Mouse (Mus musculus): ENCODE measurements around the gene Dctn3.
"Not testable (repeated sequence)": the region's sequence is repeated elsewhere in the genome, so short reads cannot be mapped to it uniquely, and the experiment has no call there.

Dctn3 gene

DNA sequence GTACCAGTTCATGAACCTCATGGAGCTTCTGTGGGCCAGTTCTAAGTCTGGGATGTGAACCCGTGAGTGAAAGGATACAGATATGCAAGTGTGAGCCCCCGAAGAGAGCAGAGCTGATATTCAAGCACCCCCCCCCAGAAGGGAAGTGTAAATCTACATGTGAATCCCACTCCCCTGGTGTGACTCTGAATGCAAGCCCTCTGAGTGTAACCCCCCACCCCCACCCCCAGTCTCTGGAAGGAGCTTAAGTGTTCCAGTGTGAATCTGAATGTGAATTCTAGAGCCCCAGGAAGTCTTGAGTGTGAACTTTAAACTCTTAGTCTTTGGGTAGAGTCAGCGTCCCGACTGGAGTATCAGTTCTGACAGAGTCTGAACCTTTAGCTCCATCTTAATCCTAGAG is 29.5 kb downstream of the Dctn3 start:
- ChIA-PET CTCF (interaction anchor here in 2 of 4 experiments (0.5 to 0.9 kb wide), 5 partner anchors 39 to 1261 kb away, joined by 3 to 8 read pairs (median 3); partner anchors contain the start of gene Kif24 (in 1 of the 2)), POLR2A (interaction anchor here in 2 of 4 experiments (0.6 to 1.1 kb wide), 4 partner anchors 17 to 1208 kb away, joined by 3 to 9 read pairs (median 4); no protein-coding TSS in a partner anchor)

DNA sequence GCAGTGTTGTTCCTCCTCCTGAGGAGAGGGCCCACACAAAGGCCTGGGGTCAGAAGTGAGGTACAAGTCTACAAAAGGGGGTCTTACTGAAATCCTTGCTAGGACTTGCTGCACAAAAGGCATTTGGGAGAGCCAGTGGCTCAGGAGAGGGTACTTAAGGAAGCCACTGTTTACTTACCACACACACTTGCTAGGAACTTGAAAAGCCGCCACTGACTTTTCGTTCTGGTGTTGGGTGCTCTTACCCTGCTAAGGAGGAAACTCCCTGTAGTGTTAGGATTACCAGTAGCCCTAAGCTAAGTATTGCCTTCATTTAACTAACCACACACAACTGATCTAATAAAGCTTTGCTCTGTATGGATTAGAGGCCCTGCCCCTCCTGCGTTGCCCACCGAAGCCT is 33.0 kb downstream of the Dctn3 start:
- CTCF ChIA-PET, POLR2A ChIA-PET: not testable (repeated sequence)

DNA sequence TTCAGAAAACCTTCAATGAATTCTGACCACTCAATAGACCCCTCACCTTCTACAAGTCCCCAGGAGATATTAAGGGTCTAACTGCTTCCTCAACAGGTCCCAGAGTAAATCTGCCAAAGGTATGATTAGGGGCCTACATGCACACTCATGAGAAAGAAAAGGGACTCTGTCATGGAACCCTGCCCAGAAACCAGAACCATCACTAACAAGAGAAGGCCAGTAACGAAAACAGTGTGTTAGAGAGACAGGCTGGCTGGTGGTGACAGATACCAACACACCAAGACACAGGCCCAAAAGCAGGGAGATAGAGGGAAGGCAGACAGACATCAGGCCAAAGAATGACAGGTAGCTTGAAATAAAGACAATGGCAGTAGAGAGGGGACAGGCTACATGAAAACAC is 34.4 kb downstream of the Dctn3 start:
- CTCF ChIA-PET, POLR2A ChIA-PET: not testable (repeated sequence)

DNA sequence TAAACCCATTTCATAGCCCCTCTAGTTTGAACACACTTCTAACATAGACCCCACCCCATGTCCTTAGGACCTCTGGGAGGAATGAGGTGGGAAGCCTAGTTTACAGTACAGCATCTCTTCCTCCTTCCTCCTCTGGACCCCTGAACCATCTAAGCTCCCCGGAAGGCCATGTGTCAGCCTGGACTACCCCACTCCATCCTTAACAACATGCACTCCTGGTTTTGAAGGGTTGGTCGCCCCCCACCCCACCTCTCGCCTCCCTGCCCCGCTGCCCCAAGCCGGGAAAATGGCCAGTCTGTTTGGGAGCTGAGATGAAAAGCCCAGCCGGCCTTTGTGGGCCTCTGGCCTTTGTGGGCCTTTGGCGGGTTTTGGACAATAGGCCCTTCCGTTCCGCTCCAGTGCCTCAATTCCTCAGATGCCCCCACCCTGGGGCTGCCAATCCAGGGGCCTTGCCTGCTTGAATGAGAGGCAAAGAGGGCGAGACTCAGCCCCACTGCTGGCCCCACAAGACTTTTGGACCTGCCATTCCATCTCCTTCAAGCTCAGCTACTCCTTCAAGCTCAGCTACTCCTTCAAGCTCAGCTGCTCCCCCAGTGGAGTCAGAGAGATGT is 37.0 kb downstream of the Dctn3 start:
- CTCF ChIA-PET, POLR2A ChIA-PET: not testable (repeated sequence)

DNA sequence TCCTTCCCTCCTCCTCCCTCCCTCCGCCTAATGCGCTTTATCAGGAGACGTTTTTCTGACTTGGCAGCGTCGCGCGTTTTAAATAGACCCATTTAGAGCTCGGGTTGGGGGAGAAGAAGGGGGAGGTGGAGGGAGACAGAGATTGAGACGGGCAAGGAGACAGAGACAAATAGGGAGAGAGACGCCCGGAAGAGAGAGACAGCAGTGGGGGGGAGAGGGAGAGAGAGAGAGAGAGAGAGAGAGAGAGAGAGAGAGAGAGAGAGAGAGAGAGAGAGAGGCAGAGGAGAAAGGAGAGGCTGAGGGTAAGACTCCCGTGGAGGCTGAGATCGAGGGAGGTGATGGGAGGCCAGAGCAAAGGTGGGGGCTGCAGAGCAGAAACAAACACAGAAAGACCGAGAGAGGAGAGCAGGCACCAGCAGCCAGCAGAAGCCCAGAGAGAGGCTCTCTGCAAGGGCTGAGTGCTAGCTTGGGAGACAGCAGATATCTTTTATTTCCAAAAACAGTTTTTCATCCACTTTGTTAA is 38.0 kb downstream of the Dctn3 start:
- POLR2A ChIA-PET, result interaction anchor here in 1 of 4 experiments (0.7 kb wide), 1 partner anchor 80 kb away, joined by 3 read pairs; no protein-coding TSS in a partner anchor
- CTCF ChIA-PET, result not testable (repeated sequence)

DNA sequence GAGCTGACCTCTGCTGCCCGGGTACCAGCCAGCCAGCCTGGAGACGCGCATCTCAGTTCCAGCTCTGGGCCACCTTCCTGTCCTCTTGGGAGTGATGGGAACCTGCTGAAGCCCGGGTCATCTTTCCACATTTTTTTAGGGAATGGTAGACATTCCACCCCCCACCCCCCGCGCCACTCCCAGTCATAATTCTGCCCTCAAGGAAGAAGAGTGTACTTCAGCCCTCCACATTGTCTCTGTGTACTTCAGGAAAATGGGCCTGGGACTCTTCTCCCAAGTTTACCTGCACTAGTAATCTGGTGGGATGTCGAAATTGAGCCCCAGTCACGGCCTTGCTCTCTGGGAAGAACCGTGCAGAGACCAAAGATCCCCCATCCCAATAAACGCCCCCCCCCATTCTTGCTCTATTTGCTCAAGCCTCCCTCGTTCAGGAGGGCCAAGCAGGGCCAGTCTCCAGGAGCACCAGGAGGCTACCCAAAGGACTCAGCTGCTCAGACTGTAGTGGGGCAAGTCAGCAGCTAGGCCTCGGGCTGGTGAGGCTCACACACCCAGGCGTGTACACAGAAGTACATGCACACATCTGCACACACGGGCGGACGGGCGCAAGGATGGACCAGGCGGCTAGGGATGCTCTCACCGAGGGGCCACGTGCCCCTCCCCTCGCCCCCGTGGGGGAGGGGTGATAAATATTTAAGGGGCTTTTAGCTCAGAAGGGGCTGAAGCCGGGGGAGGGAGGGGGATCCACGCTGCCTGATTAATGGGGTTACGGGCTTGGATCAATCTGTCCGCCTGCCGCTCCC is 38.6 kb downstream of the Dctn3 start:
- CTCF ChIA-PET, POLR2A ChIA-PET: not testable (repeated sequence)

DNA sequence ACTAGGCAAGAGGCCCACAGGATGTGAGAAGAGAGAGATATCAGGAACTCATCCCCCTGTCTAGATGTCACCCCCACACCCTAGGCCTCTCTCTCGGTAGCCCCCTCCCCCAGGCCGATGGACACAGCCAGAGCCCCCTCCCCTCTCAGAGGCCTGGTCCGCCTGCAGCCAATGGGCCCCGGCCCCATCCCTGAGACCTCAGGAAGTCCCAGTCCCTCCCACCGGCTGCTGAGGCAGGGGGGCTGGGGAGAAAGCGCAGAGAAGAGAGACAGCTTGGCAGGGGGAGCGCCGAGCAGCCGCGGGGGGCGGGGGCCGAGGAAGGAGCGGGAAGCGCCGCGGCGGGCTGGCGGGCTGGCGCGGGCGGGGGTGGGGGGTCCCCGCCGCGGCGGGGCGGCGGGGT is 39.7 kb downstream of the Dctn3 start:
- POLR2A ChIA-PET, CTCF ChIA-PET: not testable (repeated sequence)

DNA sequence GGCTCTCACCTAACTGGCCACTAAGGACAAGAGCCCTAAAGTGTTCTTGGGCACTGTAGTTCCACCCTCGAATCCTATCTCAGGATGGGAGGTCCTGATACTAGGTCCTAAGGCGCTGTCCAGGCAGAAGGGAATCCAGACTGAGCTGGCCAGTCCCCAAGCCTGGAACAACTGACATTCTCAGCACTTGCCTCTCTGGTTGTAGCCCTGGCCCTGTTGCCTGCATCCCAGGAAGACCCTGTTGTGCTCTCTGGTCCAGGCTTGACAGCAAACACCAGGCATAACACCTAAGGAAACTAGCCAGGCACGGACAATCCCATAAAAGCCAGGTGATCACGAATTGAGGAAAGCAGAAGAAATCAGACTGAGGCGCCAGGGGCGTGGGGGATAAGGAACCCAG is 40.2 kb downstream of the Dctn3 start:
- POLR2A ChIA-PET, result no interaction called here
- CTCF ChIA-PET, result no interaction called here

DNA sequence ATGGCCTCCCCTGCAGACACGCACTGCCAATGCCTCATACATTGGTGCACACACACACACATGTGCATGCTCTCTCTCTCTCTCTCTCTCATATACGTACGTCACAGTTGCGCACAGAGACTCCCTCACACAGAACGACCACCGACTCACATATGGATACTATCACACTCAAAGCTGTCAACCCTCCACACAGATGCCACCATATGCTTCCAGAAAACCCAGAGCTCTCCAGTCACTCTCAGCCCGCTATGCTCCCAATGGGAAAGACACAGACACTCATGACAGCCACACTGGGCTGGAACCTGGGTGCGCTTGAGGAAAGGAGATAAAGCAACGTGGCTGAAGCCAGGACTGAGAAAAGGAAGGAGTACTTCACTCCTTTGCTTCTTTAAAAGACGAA is 41.0 kb downstream of the Dctn3 start:
- CTCF ChIA-PET, result interaction anchor here in 1 of 4 experiments (0.7 kb wide), 1 partner anchor 161 kb away, joined by 3 read pairs; no protein-coding TSS in a partner anchor
- POLR2A ChIA-PET, result interaction anchor here in 2 of 4 experiments (0.6 to 0.8 kb wide), 2 partner anchors 32 to 395 kb away, joined by 4 to 7 read pairs; no protein-coding TSS in a partner anchor

DNA sequence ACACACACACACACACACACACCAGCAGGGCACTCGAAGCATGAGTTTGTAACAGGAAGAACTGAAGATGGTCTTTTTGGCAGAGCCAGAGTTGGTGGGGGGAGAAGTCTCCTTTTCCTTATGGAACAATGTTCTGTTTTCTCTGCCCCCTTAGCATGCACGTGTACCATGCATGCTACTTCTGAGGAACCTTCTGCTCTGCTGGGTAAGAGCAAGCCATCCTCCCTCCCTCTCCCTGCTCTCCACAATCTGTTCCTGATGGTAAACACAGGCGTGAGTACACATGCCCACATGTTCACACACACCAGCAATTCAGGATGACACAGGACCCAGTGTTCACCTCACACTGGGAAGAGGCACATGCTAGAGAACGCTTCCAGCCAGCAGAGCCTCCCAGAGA is 41.8 kb downstream of the Dctn3 start:
- CTCF ChIA-PET, result no interaction called here
- POLR2A ChIA-PET, result no interaction called here

DNA sequence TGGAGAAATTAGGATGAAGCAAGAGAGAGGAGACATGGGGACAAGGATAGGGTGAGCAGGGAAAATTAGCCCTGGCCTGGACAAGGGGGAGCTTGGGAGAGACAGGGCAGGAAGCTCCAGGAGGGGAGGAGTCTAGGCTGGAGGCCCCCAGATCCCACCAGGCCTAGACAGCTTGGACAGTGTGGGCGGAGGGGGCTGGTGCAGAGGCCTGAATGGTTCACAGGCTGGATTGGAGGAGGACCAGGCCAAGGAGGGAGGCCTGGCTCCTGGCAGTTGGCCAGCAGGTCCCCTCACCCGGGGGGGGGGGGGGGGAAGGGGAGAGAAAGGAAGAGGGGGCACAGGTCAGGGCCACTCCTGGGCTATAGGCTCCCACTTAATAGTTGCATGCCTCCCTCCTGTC is 43.7 kb downstream of the Dctn3 start:
- POLR2A ChIA-PET, result interaction anchor here in 1 of 4 experiments (0.7 kb wide), 1 partner anchor 1529 kb away, joined by 4 read pairs; no protein-coding TSS in a partner anchor

DNA sequence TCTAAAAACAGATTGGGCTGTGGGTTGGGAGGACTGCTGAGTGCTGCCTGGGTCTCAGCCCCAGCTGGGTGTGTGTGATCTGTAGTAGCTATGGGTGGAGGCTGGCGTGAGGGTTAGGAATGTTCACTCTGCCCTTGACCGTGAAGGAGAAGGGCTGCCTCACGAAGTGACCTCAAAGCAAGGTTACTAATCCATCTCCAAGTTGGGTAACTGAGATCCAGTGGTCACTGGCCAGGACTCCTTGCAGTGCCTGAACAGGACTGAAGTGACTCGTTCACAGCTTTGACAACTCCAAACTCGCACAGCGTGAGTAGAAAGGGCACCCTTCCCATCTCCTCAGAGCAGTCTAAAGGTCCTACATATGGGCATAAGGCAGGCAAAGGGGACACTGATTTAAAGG is 44.1 kb downstream of the Dctn3 start:
- ChIA-PET POLR2A (interaction anchor here in 1 of 4 experiments (0.9 kb wide), 1 partner anchor 107 kb away, joined by 3 read pairs; no protein-coding TSS in a partner anchor), CTCF (interaction anchor here in 1 of 4 experiments (1.4 kb wide), 1 partner anchor 59 kb away, joined by 5 read pairs; no protein-coding TSS in a partner anchor)

More for the DNA sequence above, 43.7 kb downstream of the Dctn3 start:
- CTCF ChIA-PET, result interaction anchor here in 1 of 4 experiments (0.7 to 1.4 kb wide), 2 partner anchors 47 to 58 kb away, joined by 4 to 5 read pairs; no protein-coding TSS in a partner anchor

DNA sequence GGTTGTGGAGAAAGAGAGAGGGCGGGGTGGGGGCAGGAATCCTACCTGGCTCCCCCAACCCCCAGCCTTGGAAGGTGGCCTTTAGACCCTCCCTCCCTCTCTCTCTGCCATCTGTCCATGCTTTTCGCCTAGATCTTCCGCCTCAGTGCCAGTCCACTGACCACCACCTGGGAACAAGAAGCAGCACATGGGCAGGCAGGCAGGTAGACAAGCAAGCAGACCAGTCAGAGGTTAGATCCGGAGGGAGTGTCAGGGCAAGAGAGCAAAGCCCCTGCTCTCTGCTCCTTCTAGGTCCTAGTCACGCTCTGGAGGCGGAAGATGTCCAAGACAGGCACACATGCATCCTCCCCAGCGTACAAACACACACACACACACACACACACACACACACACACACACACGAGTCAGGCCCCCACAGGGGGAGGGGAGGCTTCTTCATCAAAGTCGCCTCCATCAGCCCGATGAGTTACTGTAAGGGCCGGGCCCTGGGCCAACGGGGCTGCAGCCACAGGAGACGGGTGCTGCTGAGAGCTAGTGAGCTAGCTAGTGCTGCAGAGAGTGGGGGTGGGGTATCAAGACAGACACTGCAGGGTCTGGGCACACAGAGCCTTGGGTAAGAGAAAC is 45.9 kb downstream of the Dctn3 start:
- POLR2A ChIA-PET, result interaction anchor here in 1 of 4 experiments (0.5 to 1.0 kb wide), 4 partner anchors 12 to 334 kb away, joined by 3 read pairs; no protein-coding TSS in a partner anchor
- CTCF ChIA-PET, result interaction anchor here in 2 of 4 experiments (0.6 to 1.0 kb wide), 3 partner anchors 23 to 527 kb away, joined by 3 to 7 read pairs (median 4); no protein-coding TSS in a partner anchor

DNA sequence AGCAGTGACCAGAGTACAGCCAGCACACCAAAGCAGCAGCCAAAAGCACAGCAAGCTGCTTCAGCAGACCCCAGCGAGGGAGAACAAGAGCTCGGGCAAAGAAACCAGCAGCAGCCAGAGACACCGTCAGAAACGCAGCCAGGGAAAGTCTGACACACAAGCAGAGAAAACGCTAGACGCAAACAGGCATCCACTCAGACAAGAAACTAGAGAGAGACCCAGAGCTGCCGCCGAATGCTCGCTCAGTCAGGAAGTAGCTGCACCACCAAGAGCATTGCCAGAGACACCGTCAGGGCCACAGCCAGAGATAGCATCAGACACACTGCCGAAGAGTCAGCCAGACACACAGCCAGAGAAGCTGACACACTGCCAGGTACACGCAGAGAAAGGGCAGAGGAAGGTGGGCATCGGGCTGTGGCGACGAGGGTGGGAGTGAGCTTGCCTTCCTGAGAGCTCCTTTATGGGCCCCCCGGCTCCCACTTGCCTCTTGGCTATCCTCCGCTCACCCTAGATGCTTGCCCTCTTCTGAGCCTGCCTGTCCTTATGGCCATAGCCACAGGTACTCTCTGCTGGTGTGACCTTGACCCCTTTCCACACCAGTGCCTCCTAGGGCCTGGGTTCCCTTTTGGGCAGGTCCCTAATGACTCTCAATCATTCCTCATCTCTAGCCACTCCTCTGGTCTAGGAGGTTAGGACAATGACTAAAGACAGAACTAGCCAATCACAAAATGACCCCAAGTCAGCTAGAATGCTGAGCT is 46.5 kb downstream of the Dctn3 start:
- CTCF ChIA-PET, result interaction anchor here in 3 of 4 experiments (0.6 to 1.0 kb wide), 5 partner anchors 12 to 108 kb away, joined by 3 to 7 read pairs (median 3); partner anchors contain the start of gene Fam219a (in 1 of the 3)
- POLR2A ChIA-PET, result interaction anchor here in 2 of 4 experiments (0.5 to 1.3 kb wide), 4 partner anchors 12 to 333 kb away, joined by 3 to 4 read pairs (median 4); no protein-coding TSS in a partner anchor

DNA sequence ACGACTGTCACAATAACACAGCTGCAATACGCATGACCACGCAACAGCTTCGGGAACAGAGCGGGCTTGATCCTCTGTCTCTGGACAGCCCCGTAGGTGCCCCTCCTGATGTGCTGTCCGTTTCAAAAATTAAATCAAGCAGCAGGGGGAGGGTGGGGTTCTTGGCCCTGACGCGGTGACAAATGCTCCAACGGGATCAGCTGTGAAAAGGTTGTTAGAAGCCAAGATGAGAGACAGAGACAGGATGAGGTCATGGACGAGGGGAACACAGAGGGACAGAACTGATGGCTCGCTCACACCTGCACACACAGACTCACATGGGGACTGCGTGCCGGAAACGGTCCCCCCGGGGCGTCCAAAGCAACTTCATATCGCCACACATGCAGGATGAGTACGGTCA is 49.8 kb downstream of the Dctn3 start:
- ChIA-PET POLR2A (interaction anchor here in 3 of 4 experiments (0.5 to 0.9 kb wide), 6 partner anchors 8 to 549 kb away, joined by 3 to 5 read pairs (median 4); no protein-coding TSS in a partner anchor), CTCF (interaction anchor here in 1 of 4 experiments (0.7 kb wide), 1 partner anchor 147 kb away, joined by 9 read pairs; no protein-coding TSS in a partner anchor)

DNA sequence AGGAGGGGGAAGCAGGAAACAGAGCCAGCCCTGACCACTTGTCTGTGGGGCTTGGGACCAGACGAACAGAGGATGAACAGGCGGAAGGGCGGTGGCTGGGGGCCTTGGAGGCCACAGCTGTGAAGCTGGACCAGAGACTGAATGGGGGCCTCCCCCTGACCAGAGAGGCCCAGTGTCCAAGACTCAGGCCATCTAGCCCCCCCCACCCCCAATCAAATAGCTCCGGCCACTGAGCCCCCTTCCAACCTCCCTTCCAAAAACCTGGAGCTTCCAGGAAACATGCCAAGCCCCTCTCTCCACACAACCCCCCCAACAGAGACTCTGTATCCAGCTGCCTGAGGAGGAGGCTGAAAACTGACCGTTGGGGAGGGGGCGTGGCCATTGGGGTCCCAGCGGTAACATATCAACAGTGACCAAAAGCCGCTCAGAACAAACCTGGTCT is 50.4 kb downstream of the Dctn3 start:
- ChIA-PET CTCF (interaction anchor here in 1 of 4 experiments (0.7 kb wide), 1 partner anchor 146 kb away, joined by 9 read pairs; no protein-coding TSS in a partner anchor), POLR2A (interaction anchor here in 1 of 4 experiments (0.6 kb wide), 4 partner anchors 59 to 549 kb away, joined by 3 to 5 read pairs (median 3); no protein-coding TSS in a partner anchor)

DNA sequence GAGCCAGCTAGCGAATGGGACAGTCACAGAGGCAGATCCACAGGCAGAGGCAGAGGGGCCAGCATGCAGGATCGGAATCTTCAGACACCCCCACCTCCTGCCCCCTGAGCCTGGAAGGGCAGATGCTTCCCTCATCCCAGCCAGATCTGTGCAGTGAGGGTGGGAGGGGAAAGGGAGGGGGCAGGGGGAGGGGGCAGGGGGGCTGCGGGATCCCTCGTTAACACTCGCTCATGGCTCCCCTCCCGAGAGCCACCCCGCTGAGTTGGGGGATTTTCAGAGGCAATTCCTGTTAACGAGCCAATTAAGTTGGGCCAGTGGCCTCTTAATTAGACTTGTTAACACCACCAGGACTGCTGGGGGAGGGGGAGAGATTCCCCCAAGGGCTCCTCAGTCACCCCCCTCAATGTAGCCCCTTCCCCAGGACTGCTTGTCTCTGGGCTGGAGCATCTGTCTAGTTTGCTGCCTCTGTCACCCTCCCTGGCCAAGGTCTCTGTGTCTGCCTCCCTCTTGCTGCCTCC is 50.9 kb downstream of the Dctn3 start:
- ChIA-PET CTCF (no interaction called here), POLR2A (interaction anchor here in 1 of 4 experiments (0.6 kb wide), 1 partner anchor 182 kb away, joined by 3 read pairs; no protein-coding TSS in a partner anchor)

DNA sequence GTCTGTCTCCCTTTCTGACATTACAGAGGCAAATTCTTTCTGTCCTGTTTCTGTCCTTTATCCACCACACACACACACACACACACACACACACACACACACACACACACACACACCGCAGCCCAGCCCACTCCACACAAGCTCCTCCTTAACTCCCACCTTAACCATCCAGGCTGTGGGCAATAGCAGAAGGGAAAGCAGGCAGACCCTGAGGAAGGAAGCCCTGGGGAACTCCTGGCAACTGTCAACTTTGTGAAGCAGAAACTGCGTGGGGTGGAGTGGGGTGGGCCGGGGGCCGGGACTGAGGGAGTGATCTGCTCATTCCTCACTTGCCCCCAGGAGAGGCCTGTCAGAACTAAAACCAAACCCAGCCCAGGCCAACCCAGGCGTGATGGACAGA is 51.5 kb downstream of the Dctn3 start:
- POLR2A ChIA-PET, result interaction anchor here in 1 of 4 experiments (0.7 kb wide), 1 partner anchor 582 kb away, joined by 4 read pairs; no protein-coding TSS in a partner anchor
- CTCF ChIA-PET, result no interaction called here
